Mouse (Mus musculus) embryonic facial prominence, embryonic 10.5 days (tissue): ENCODE results near the gene Ifnk. TPM values are rescaled to one million over a fixed set of nuclear protein-coding genes. Genes with fewer than 3 reads are reported as not detected.

ENCODE experiments used
- DNase-seq: peaks from one replicate; pipeline ENCODE4 v3.0.0-alpha.2; 2017; ENCODE audit warnings: low spot score
- H3K27ac ChIP-seq: fragments of 300-500 bp; sonication (generic); replicated peaks from 2 replicates; pipeline ENCODE4 v1.5.1; 2016; ENCODE audit warnings: mild to moderate bottlenecking
- H3K27me3 ChIP-seq: fragments of 300-500 bp; sonication (generic); replicated peaks from 2 replicates; pipeline ENCODE4 v1.6.1; 2016; ENCODE audit warnings: low read depth, mild to moderate bottlenecking; ENCODE audit not compliant: poor library complexity, severe bottlenecking
- H3K36me3 ChIP-seq: fragments of 300-500 bp; sonication (generic); replicated peaks from 2 replicates; pipeline ENCODE4 v1.6.1; 2016; ENCODE audit warnings: mild to moderate bottlenecking, moderate library complexity
- H3K4me1 ChIP-seq: fragments of 300-500 bp; sonication (generic); 2 replicates; pipeline ENCODE4 v1.6.1; 2016
- H3K4me3 ChIP-seq: fragments of 300-500 bp; sonication (generic); 2 replicates; pipeline ENCODE4 v1.5.1; 2016; ENCODE audit warnings: mild to moderate bottlenecking, moderate library complexity
- H3K9me3 ChIP-seq: fragments of 300-500 bp; sonication (generic); 2 replicates; pipeline ENCODE4 v1.6.1; 2016; ENCODE audit warnings: mild to moderate bottlenecking
- whole genome bisulfite sequencing: fragments of 180-500 bp; shearing (Covaris S2); methylation state at CpG from one replicate; pipeline ENCODE4 v1.1.7; 2016; 5-methylcytosine and 5-hydroxymethylcytosine counted together
- polyA plus RNA-seq: library from polyadenylated mRNA; unstranded; fragments of >200 nt; fragmentation: Nextera tagmentation; extraction: Ambion mirVana; gene quantifications from 2 replicates; pipeline ENCODE4 v1.2.1, GENCODE M21; 2016

The Ifnk gene
- polyA plus RNA-seq, 1 experiment from 2014 or later: 0.45 TPM

- H3K4me3 ChIP-seq: no peak overlapping the region
- no peak overlapping the region for H3K27ac ChIP-seq
- H3K4me1 ChIP-seq: no peaks in the 10 kb centered on the region
- no peaks in the 10 kb centered on the region for H3K9me3 ChIP-seq
- no peak for DNase-seq
- H3K36me3 ChIP-seq: no peaks in the 10 kb centered on the region
- WGBS: 91% methylated on average over 2 of the region's 2 CpGs
- no peaks in the 10 kb centered on the region for H3K27me3 ChIP-seq
These were observed 20.6 kb downstream of the Ifnk start for GRCm38 (mm10) chr4:35172471-35172870.

DNA sequence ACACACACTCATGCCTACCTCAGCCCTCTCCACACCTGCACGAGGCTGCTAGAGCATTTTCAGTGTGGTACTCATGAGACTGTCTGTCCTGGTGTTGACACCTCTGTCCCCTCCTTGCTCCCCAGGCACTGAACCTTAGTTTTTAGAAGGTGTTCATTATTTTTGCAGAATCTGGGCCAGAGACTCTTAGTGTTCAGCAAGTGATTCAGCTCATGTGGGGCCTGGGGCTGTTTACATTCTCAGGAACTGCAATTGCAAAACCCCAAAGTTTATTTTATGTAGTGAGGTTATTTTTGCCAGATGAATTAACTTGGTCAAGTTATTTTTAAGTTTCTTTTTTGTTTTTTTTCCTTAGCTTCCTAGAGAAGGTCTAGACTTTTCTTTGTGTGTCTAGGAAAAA, 21.7 kb downstream of the Ifnk start:
- Histone ChIP-seq H3K4me3 (no peak overlapping the region), H3K36me3 (no peaks in the 10 kb centered on the region), H3K9me3 (no peaks in the 10 kb centered on the region), H3K27ac (no peak overlapping the region), H3K27me3 (no peaks in the 10 kb centered on the region), H3K4me1 (no peaks in the 10 kb centered on the region; the same call in 1 of the 2 replicates)
- no peak for DNase-seq
- WGBS: 77% methylated on average over 1 of the region's 1 CpGs

DNA sequence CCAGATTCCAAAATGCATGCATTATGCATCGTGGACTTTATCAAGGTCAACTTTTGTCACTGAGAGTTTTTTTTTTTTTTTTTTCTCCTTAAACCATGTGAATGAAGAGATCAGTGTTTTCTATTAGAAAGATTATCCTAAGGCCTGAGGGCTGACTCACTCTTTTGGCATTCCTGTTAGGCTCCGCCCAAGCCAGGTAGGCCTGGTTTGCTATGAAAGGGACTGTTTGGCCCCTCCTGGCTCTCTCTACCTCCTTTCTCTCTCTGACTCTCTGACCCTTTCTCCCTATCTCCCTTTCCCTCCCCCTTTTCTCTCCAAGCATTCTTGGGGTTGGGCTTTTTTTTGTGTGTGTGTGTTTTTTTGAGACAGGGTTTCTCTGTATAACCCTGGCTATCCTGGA, 23.7 kb downstream of the Ifnk start:
- no peak overlapping the region for H3K27ac ChIP-seq
- H3K4me1 ChIP-seq: no peaks in the 10 kb centered on the region; the same call in 1 of the 2 replicates
- H3K36me3 ChIP-seq: no peaks in the 10 kb centered on the region
- no peaks in the 10 kb centered on the region for H3K27me3 ChIP-seq
- H3K9me3 ChIP-seq: no peaks in the 10 kb centered on the region
- no peak overlapping the region for H3K4me3 ChIP-seq
- 84% methylated on average over 2 of the region's 2 CpGs for WGBS
- no peak for DNase-seq

DNA sequence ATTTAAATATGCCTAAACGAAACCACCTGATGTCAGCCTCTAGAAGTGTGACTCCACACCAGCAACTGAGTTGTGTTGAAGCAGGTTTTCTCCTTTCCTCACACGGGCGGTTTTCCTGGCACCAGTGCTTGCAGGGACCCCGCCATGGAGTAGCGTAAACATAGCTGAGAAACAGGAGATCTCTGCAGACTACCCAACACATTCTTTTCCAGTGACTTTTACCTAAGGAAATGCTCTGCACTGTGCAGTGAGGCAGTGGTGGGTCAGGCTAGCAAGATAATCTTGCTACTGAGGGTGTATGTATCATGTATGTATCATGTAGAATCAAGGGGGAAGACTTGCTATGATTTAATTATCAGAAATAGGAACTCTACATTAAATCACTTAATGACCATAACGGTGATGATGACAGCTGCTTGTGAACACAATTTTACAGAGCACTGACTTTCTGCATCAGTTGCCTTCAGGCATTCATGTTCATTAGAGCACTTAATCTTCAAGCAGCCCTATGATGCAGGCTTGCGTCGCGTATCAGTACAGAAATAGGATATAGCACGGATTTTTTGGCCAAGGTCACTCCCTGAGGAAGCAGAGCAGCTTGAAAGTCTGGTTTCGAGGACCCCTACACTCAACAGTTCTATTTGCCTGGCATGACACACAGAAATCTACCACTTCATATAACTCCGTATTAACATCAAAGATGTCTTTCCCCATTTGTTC, 26.2 kb downstream of the Ifnk start:
- H3K4me3 ChIP-seq: no peak overlapping the region
- H3K9me3 ChIP-seq: no peaks in the 10 kb centered on the region
- H3K27me3 ChIP-seq: no peaks in the 10 kb centered on the region
- H3K4me1 ChIP-seq: no peaks in the 10 kb centered on the region; the same call in 1 of the 2 replicates
- 80% methylated on average over 12 of the region's 12 CpGs for whole genome bisulfite sequencing
- H3K36me3 ChIP-seq: no peaks in the 10 kb centered on the region
- no peak for DNase-seq
- H3K27ac ChIP-seq: no peak overlapping the region

DNA sequence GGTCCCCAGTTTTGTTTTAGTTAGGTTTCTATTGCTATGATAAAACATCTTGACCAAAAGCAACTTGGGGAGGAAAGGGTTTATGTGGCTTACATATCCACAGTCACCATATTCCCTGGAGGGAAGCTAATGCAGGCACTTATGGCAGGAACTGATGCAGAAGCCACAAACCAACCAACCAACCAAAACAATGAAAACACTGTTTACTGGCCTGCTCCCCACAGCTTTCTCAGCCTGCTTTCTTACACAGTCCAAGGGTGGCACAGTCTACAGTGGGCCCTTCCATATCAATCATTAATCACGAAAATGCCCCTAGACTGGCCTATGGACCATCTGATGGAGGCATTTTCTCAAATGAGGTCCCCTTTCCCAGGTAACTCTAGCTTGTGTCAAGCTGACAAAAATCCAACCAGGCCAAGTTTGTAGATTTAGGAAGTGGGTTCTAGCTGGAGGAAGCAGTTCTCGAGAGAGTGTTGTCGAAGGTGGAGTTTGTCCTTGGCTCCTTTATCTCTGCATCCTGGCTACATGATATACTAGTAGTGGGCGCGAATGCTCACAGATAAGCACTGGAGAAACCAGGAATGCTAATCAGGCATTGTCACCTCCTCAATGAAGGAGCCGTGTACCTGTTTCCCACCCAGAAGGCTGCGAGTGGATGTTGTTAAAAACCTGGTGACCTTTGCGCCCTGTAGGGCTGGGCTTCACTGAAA, 35.9 kb downstream of the Ifnk start:
- 90% methylated on average over 8 of the region's 8 CpGs for WGBS
- Histone ChIP-seq H3K27me3 (no peaks in the 10 kb centered on the region), H3K36me3 (no peaks in the 10 kb centered on the region; the same call in 1 of the 2 replicates), H3K27ac (no peak overlapping the region), H3K4me1 (0 out of 2 replicates have a peak, but pooled peaks cover 3% of the 10 kb centered on the region), H3K4me3 (no peak overlapping the region), H3K9me3 (no peaks in the 10 kb centered on the region)
- no peak for DNase-seq

GRCm38 (mm10) chr4:35189794-35190193, 37.9 kb downstream of the Ifnk start:
- Histone ChIP-seq H3K4me3 (no peak overlapping the region), H3K27ac (no peak overlapping the region), H3K36me3 (no peaks in the 10 kb centered on the region; the same call in 1 of the 2 replicates), H3K9me3 (no peaks in the 10 kb centered on the region), H3K4me1 (0 out of 2 replicates have a peak, but pooled peaks cover 3% of the 10 kb centered on the region), H3K27me3 (no peaks in the 10 kb centered on the region)
- no peak for DNase-seq
- WGBS: 78% methylated on average over 5 of the region's 5 CpGs

GRCm38 (mm10) chr4:35192725-35193124, 40.9 kb downstream of the Ifnk start:
- Histone ChIP-seq H3K4me3 (no peak overlapping the region), H3K4me1 (0 out of 2 replicates have a peak, but pooled peaks cover 3% of the 10 kb centered on the region), H3K9me3 (no peaks in the 10 kb centered on the region), H3K36me3 (peaks cover 3% of the 10 kb centered on the region; the same call in 1 of the 2 replicates), H3K27me3 (no peaks in the 10 kb centered on the region), H3K27ac (no peak overlapping the region)
- DNase-seq: no peak
- WGBS: 49% methylated on average over 7 of the region's 7 CpGs

DNA sequence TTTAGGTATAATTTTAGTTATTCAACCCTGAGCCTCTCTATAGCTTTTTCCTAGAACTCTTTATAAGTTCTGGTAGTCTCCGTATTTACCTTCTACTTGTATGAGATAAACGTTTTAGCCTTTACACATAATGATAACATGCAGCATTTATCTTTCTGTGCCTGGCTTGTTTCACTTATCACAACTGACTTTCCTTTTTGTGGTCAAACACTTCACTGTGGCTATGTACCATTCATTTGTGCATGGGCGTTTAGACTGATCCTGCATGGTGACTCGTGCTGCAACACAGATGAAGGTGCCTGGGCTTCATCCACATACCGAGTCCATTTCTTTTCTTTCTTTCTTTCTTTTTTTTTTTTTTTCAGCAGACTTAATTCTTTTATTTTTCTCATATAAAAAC, 49.8 kb downstream of the Ifnk start:
- Histone ChIP-seq H3K27me3 (no peaks in the 10 kb centered on the region), H3K4me1 (no peaks in the 10 kb centered on the region), H3K36me3 (peaks cover 43% of the 10 kb centered on the region), H3K4me3 (no peak overlapping the region), H3K9me3 (no peaks in the 10 kb centered on the region), H3K27ac (no peak overlapping the region)
- DNase-seq: no peak
- 94% methylated on average over 5 of the region's 5 CpGs for WGBS

Other genes starting within 250 kb of the Ifnk start
- gene Mob3b, start 5.4 kb downstream of the Ifnk start, polyA plus RNA-seq: 14.0 and 15.4 TPM in 2 replicates
- gene C9orf72, start 74.1 kb downstream of the Ifnk start, polyA plus RNA-seq: 14.2 and 15.9 TPM in 2 replicates